Mouse (Mus musculus) CH12.LX (cell line): ENCODE data around the gene Minar1. TPM values are rescaled to one million over a fixed set of nuclear protein-coding genes. Genes with fewer than 3 reads are reported as not detected.

Experiments
- DNase-seq: peaks from one replicate; pipeline ENCODE4 v3.0.0-alpha.2; 2013; ENCODE audit errors: extremely low read depth
- H3K27ac ChIP-seq: 2 replicates; pipeline ENCODE4 v1.5.1; 2012; ENCODE audit warnings: low read depth, mild to moderate bottlenecking, control low read depth, moderate library complexity; ENCODE audit not compliant: insufficient read depth
- H3K27me3 ChIP-seq: replicated peaks from 2 replicates; pipeline ENCODE3; 2012; ENCODE audit warnings: inconsistent platforms
- H3K36me3 ChIP-seq, 2 experiments: replicated peaks in 1 of 2; 2 replicates each; pipeline versions ENCODE3 to v1.6.1; 2012; ENCODE audit warnings: inconsistent platforms in 1 of 2, low read length in 1 of 2, mild to moderate bottlenecking in 1 of 2, mixed read lengths in 1 of 2, moderate library complexity in 1 of 2; ENCODE audit not compliant: control insufficient read depth in 1 of 2, insufficient read depth in 1 of 2
- H3K4me1 ChIP-seq, 2 experiments: 2 replicates each; pipeline ENCODE4 v1.6.1; 2012; ENCODE audit warnings: inconsistent platforms in 1 of 2, moderate library complexity in 1 of 2; ENCODE audit not compliant: insufficient read depth in 2 of 2, control insufficient read depth in 1 of 2
- H3K4me2 ChIP-seq: 2 replicates; pipeline ENCODE4 v1.6.1; 2012; ENCODE audit warnings: low read depth, mild to moderate bottlenecking, control low read depth; ENCODE audit not compliant: poor library complexity, insufficient read depth, severe bottlenecking
- H3K4me3 ChIP-seq, 3 experiments: fragments of 150-350 bp in 1 of 3; sonication (generic) in 1 of 3; replicated peaks in 1 of 3; 2 replicates each; pipeline versions ENCODE3 to v1.5.1; 2011 to 2012; ENCODE audit warnings: low read depth in 2 of 3, low read length in 2 of 3, mild to moderate bottlenecking in 2 of 3, moderate library complexity in 2 of 3, control low read depth in 1 of 3, improper control_type of control experiment in 1 of 3, inconsistent platforms in 1 of 3, mixed read lengths in 1 of 3; ENCODE audit not compliant: poor library complexity in 1 of 3
- H3K79me2 ChIP-seq: replicated peaks from 2 replicates; pipeline ENCODE4 v1.6.1; 2012; ENCODE audit warnings: mild to moderate bottlenecking, moderate library complexity; ENCODE audit not compliant: control insufficient read depth, poor library complexity, insufficient read depth, severe bottlenecking; ENCODE audit errors: extremely low read depth
- H3K9ac ChIP-seq: 2 replicates; pipeline ENCODE4 v1.6.1; 2012; ENCODE audit warnings: low read depth, mild to moderate bottlenecking, control low read depth, moderate library complexity; ENCODE audit not compliant: insufficient read depth
- H3K9me3 ChIP-seq: replicated peaks from 2 replicates; pipeline ENCODE3; 2012; ENCODE audit warnings: low read length, inconsistent platforms, mixed read lengths
- BHLHE40 ChIP-seq: IDR thresholded peaks from 2 replicates; pipeline ENCODE4 v1.6.1; 2011; ENCODE audit warnings: mild to moderate bottlenecking, low read depth, low read length, improper control_type of control experiment
- CHD1 ChIP-seq: IDR thresholded peaks from 2 replicates; pipeline ENCODE4 v1.6.1; 2012; ENCODE audit warnings: low read depth, low read length, improper control_type of control experiment, inconsistent platforms
- E2F4 ChIP-seq: IDR thresholded peaks from 2 replicates; pipeline ENCODE4 v1.6.1; 2011; ENCODE audit warnings: low read depth, low read length, improper control_type of control experiment; ENCODE audit not compliant: insufficient replicate concordance
- ELF1 ChIP-seq: IDR thresholded peaks from 2 replicates; pipeline ENCODE4 v1.6.1; 2014; ENCODE audit warnings: low read depth, mild to moderate bottlenecking, inconsistent platforms, low read length, improper control_type of control experiment
- ETS1 ChIP-seq: conservative IDR thresholded peaks from 2 replicates; pipeline ENCODE4 v1.6.1; 2012; ENCODE audit warnings: low read depth, mild to moderate bottlenecking, inconsistent platforms, low read length, improper control_type of control experiment, moderate library complexity
- IRF4 ChIP-seq: IDR thresholded peaks from 2 replicates; pipeline ENCODE4 v1.6.1; 2014; ENCODE audit warnings: low read depth, mild to moderate bottlenecking, inconsistent platforms, low read length, improper control_type of control experiment
- JUN ChIP-seq: IDR thresholded peaks from 2 replicates; pipeline ENCODE4 v1.6.1; 2011; ENCODE audit warnings: low read depth, mild to moderate bottlenecking, low read length, improper control_type of control experiment, moderate library complexity; ENCODE audit not compliant: insufficient read depth
- JUND ChIP-seq: conservative IDR thresholded peaks from 2 replicates; pipeline ENCODE4 v1.6.1; 2011; ENCODE audit warnings: low read depth, low read length, improper control_type of control experiment
- KAT2A ChIP-seq: IDR thresholded peaks from 2 replicates; pipeline ENCODE4 v1.6.1; 2012; ENCODE audit warnings: low read length, improper control_type of control experiment, inconsistent platforms; ENCODE audit not compliant: insufficient replicate concordance
- MXI1 ChIP-seq: IDR thresholded peaks from 2 replicates; pipeline ENCODE4 v1.6.1; 2011; ENCODE audit warnings: mild to moderate bottlenecking, low read depth, low read length, improper control_type of control experiment
- POLR2A ChIP-seq: IDR thresholded peaks from 2 replicates; pipeline ENCODE4 v1.6.1; 2011; ENCODE audit warnings: low read depth, mild to moderate bottlenecking, improper control_type of control experiment, low read length
- POLR2AphosphoS2 ChIP-seq: IDR thresholded peaks from 2 replicates; pipeline ENCODE4 v1.6.1; 2011; ENCODE audit warnings: low read depth, low read length, improper control_type of control experiment
- RCOR1 ChIP-seq: conservative IDR thresholded peaks from 2 replicates; pipeline ENCODE4 v1.6.1; 2012; ENCODE audit warnings: low read depth, mild to moderate bottlenecking, inconsistent platforms, low read length, improper control_type of control experiment
- TBP ChIP-seq: conservative IDR thresholded peaks from 2 replicates; pipeline ENCODE4 v1.6.1; 2011; ENCODE audit warnings: low read depth, low read length, improper control_type of control experiment
- TCF12 ChIP-seq: IDR thresholded peaks from 2 replicates; pipeline ENCODE4 v1.6.1; 2014; ENCODE audit warnings: low read depth, mild to moderate bottlenecking, inconsistent platforms, low read length, improper control_type of control experiment
- UBTF ChIP-seq: IDR thresholded peaks from 2 replicates; pipeline ENCODE4 v1.6.1; 2012; ENCODE audit warnings: low read depth, mild to moderate bottlenecking, inconsistent platforms, low read length, improper control_type of control experiment, moderate library complexity
- USF2 ChIP-seq: conservative IDR thresholded peaks from 2 replicates; pipeline ENCODE4 v1.6.1; 2011; ENCODE audit warnings: low read depth, low read length, improper control_type of control experiment
- ZC3H11A ChIP-seq: IDR thresholded peaks from 2 replicates; pipeline ENCODE4 v1.6.1; 2012; ENCODE audit warnings: low read depth, mild to moderate bottlenecking, inconsistent platforms, low read length, improper control_type of control experiment
- ZKSCAN1 ChIP-seq: IDR thresholded peaks from 2 replicates; pipeline ENCODE4 v1.6.1; 2012; ENCODE audit warnings: low read depth, inconsistent platforms, low read length, improper control_type of control experiment, borderline replicate concordance
- dilution Hi-C: fragments of 300-500 bp; cut with MboI; formaldehyde crosslinking; loops from 2 replicates; pipeline ENCODE4 v1.14.3; 2020; ENCODE audit warnings: low sequenced_read_pairs; ENCODE audit not compliant: extremely low pct_unique_long_range_greater_than_20kb, extremely low pct_ligation_motif_present
- in situ Hi-C: fragments of 300-500 bp; cut with MboI; formaldehyde crosslinking; loops from 3 replicates; pipeline ENCODE4 v1.14.3; 2019; ENCODE audit warnings: low sequenced_read_pairs, low pct_ligation_motif_present, low pct_unique_long_range_greater_than_20kb, mixed read lengths
- polyA plus RNA-seq: library from polyadenylated mRNA; unstranded; fragments of >175 nt; gene quantifications from 2 replicates; pipeline ENCODE4 v1.2.1, GENCODE M21; 2012; ENCODE audit warnings: low read depth; ENCODE audit not compliant: insufficient read length
- total RNA-seq, 2 experiments: library from RNA; depleted of rRNA; stranded (reverse); fragments of 300-350 nt in 1 of 2; fragments of >200 nt in 1 of 2; gene quantifications; 2 replicates each; pipeline ENCODE4 v1.2.3; 2012 to 2014

Gene Minar1
- total and polyA plus RNA-seq, 3 experiments, result 0.25 TPM; not detected in 2

DNA sequence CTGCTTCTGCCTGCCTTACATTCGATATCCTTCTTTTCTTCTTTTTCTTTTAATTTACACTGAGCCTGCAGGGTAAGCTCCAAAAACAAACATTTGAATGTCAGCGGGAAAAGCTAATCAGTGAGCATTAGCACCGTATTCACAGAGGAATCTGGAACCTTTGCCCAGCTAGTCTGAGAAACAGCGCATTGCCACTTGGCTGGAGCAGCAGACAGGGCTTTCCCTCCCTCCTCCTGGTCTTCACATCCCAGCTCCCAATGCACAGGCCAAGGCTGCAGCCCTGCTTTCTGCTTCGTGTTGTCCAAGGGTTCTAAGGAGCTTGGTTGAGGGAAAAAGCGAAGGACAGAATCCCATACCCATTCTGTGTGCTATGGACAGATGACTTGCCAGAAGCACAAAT, 2.6 kb downstream of the Minar1 start:
- no peak overlapping the region for H3K4me2 ChIP-seq
- dilution Hi-C loops (no loop called here), in situ Hi-C loops (no loop called here)
- no peaks in the 10 kb centered on the region for H3K36me3 ChIP-seq
- H3K27me3 ChIP-seq, result no peaks in the 10 kb centered on the region
- peaks cover 0 to 2% of the 10 kb centered on the region in 2 experiments; a peak in 2 of 4 replicates for H3K4me1 ChIP-seq
- no peaks in the 10 kb centered on the region for H3K79me2 ChIP-seq
- H3K9ac ChIP-seq, result no peak overlapping the region
- no peak overlapping the region for H3K4me3 ChIP-seq
- TF ChIP-seq RCOR1, result no peak
- TF ChIP-seq CHD1, result no peak
- H3K9me3 ChIP-seq, result no peaks in the 10 kb centered on the region
- no peak for DNase-seq
- no peak overlapping the region for H3K27ac ChIP-seq

DNA sequence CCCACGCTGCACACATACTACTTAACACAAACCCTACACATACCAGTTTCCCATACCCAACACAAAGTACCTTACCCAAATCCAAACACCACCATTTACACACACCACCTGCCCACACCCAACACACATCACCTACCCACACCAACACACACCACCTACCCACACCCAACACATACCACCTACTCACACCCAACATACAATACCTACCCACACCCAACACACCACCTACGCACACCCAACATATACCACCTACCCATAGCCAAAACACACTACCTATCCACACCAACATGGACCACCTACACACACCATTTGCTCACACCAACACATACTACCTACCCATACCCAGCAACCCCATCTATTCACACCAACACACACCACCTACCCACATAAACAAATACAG, 6.0 kb downstream of the Minar1 start:
- Histone ChIP-seq H3K9me3 (no peaks in the 10 kb centered on the region), H3K4me2 (no peak overlapping the region), H3K79me2 (no peaks in the 10 kb centered on the region), H3K9ac (no peak overlapping the region), H3K4me3 (no peak overlapping the region), H3K27me3 (no peaks in the 10 kb centered on the region), H3K36me3 (no peaks in the 10 kb centered on the region), H3K27ac (no peak overlapping the region), H3K4me1 (peaks cover 3 to 6% of the 10 kb centered on the region in 2 experiments; a peak in 2 of 4 replicates)
- in situ Hi-C loops (no loop called here), dilution Hi-C loops (no loop called here)
- no peak for DNase-seq
- TF ChIP-seq IRF4 (no peak), BHLHE40 (no peak)
- TF ChIP-seq, all 38 proteins: peak for 0

DNA sequence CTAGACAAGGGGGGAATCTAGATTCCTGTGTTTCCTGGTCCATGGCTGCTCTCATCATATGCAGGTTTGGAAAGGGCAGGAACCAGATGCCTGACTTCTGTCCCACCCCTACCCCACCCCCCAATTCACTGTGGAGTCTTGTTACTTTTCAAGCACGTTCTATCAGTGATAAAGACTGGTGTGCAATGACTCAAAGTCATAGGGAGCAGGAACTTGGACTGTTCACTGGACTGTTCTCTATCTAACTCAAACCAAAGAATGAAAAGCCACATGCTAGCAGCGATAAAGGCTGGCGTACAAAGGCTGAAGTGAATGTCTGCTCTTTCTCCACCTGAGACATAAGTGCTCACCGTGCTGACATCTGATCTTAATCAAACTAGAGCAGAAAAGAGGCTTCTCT, 12.3 kb downstream of the Minar1 start:
- H3K27ac ChIP-seq, result no peak overlapping the region
- H3K79me2 ChIP-seq, result no peaks in the 10 kb centered on the region
- no peaks in the 10 kb centered on the region for H3K27me3 ChIP-seq
- H3K9me3 ChIP-seq, result no peaks in the 10 kb centered on the region
- DNase-seq, result no peak
- no peak overlapping the region for H3K4me3 ChIP-seq
- TF ChIP-seq UBTF (no peak), CHD1 (no peak), KAT2A (no peak), BHLHE40 (no peak), JUND (no peak), USF2 (no peak), ELF1 (no peak), TBP (no peak), ZC3H11A (no peak), ZKSCAN1 (no peak), ETS1 (no peak), POLR2A (no peak), POLR2AphosphoS2 (no peak), TCF12 (no peak), JUN (no peak), MXI1 (no peak), E2F4 (no peak)
- in situ Hi-C loops (no loop called here), dilution Hi-C loops (no loop called here)
- H3K9ac ChIP-seq, result no peak overlapping the region
- H3K4me1 ChIP-seq, result peaks cover 3 to 6% of the 10 kb centered on the region in 2 experiments; a peak in 2 of 4 replicates
- no peaks in the 10 kb centered on the region for H3K36me3 ChIP-seq
- H3K4me2 ChIP-seq, result no peak overlapping the region
